Mouse (Mus musculus) subcutaneous adipose tissue, adult 2 months (tissue): ENCODE results near the gene Ndc1. TPM values are rescaled to one million over a fixed set of nuclear protein-coding genes. Genes with fewer than 3 reads are reported as not detected.

Source experiments
- polyA plus RNA-seq: library from polyadenylated mRNA; depleted of rRNA; stranded (reverse); fragments of >200 nt; gene quantifications from 2 replicates; pipeline ENCODE4 v1.2.3, GENCODE M21; 2012; ENCODE audit warnings: low replicate concordance; rRNA removed

Gene Ndc1
- polyA plus RNA-seq: 28.2 and 29.9 TPM in 2 replicates

GRCm38 (mm10) chr4:107367567-107368314 lies at the start of gene Ndc1:
Gene Ndc1, plus strand, starts transcription at chr4:107367784.

GRCm38 (mm10) chr4:107434356-107435237 lies 67.0 kb downstream of the Ndc1 start, which contains the start of gene Glis1:
Gene Glis1, plus strand, starts transcription at chr4:107434591.

Other genes starting within 250 kb of the Ndc1 start
- 289 and 327 TPM in 2 replicates for gene Tmem59, start 189.4 kb upstream of the Ndc1 start, polyA plus RNA-seq
- gene Tceanc2, start 188.7 kb upstream of the Ndc1 start, polyA plus RNA-seq: 7.2 and 10.3 TPM in 2 replicates
- gene Ldlrad1, start 158.6 kb upstream of the Ndc1 start, polyA plus RNA-seq: 0.14 and 0.57 TPM in 2 replicates
- gene Lrrc42, start 114.3 kb upstream of the Ndc1 start, polyA plus RNA-seq: 9.7 and 23.8 TPM in 2 replicates
- 4.3 and 5.1 TPM in 2 replicates for gene Hspb11, start 114.2 kb upstream of the Ndc1 start, polyA plus RNA-seq
- 1.9 TPM in 1 of 2 replicates, not detected in the other for gene Dio1, start 60.6 kb upstream of the Ndc1 start, polyA plus RNA-seq
- 54.9 and 64.7 TPM in 2 replicates for gene Yipf1, start 53.4 kb upstream of the Ndc1 start, polyA plus RNA-seq
- gene Glis1, start 66.8 kb downstream of the Ndc1 start, polyA plus RNA-seq: 0.44 and 1.5 TPM in 2 replicates